Mouse (Mus musculus) G1E (cell line): ENCODE results near the gene S100a1.
A peak's percentile ranks its signal among the peaks of the same experiment; 100 is the strongest.

Experiments
- CTCF ChIP-seq: IDR thresholded peaks from 2 replicates; pipeline ENCODE4 v1.5.1; 2012; ENCODE audit warnings: low read depth, low read length, inconsistent platforms, mixed read lengths
- GATA1 ChIP-seq: IDR thresholded peaks from 2 replicates; pipeline ENCODE4 v1.6.1; 2012; ENCODE audit warnings: borderline replicate concordance, low read length, inconsistent platforms, mixed read lengths
- POLR2AphosphoS5 ChIP-seq: IDR thresholded peaks from 2 replicates; pipeline ENCODE4 v1.6.1; 2012; ENCODE audit warnings: low read depth, low read length, inconsistent platforms; ENCODE audit not compliant: insufficient replicate concordance

- TF ChIP-seq POLR2AphosphoS5 = no peak
- TF ChIP-seq CTCF = peak; percentile 38; the same call in 1 of the 2 replicates
- TF ChIP-seq GATA1 = no peak
Observed at GRCm38 (mm10) chr3:90466311-90466766, 47.9 kb downstream of the S100a1 start.
